Comparison of ENCODE assay signal across 18 mouse cellular contexts in genomic region chr17:31902630-31903198, GRCm38 (mm10). TPM values are rescaled to one million over a fixed set of nuclear protein-coding genes. Genes with fewer than 3 reads are reported as not detected.
DNase-seq lines count a peak whose midpoint lies in the region; ATAC-seq and TF ChIP-seq lines count a peak whose summit lies in the region.
"Had no signal": no experiment of that assay in that cellular context is flagged by ENCODE, and none has a peak within 500 bp of the region (broad histone marks: within the 10 kb centered on the region; RNA-seq: fewer than 3 reads in every experiment).

No protein-coding gene starts in this region.

- no peaks in the 10 kb centered on the region for H3K36me3 ChIP-seq in heart, embryonic 13.5 days
- H3K36me3 ChIP-seq in stomach, postnatal 0 days (ENCODE audit: control insufficient read depth, insufficient read depth, low read length), result no peaks in the 10 kb centered on the region
- H3K36me3 ChIP-seq: embryonic facial prominence, embryonic 13.5 days; hindbrain, embryonic 10.5 days had no signal

- no peak overlapping the region for H3K4me3 ChIP-seq in heart, embryonic 13.5 days
- no peak overlapping the region for H3K4me3 ChIP-seq in lung, adult 2 months (replicated peaks; ENCODE audit: extremely low read depth, low read depth, low read length)
- H3K4me3 ChIP-seq in stomach, postnatal 0 days (ENCODE audit: low read depth, low read length), result no peak overlapping the region
- H3K4me3 ChIP-seq: embryonic facial prominence, embryonic 13.5 days; forebrain, embryonic 13.5 days; hindbrain, embryonic 10.5 days; megakaryocyte, embryonic 14.5 days had no signal

- WGBS in heart, embryonic 13.5 days, result 82% methylated on average over 3 of the region's 3 CpGs
- WGBS in lung, adult 2 months, result 78% methylated on average over 3 of the region's 3 CpGs
- WGBS in stomach, postnatal 0 days, result 53% methylated on average over 2 of the region's 3 CpGs

- H3K27ac ChIP-seq in heart, embryonic 13.5 days (replicated peaks), result no peak overlapping the region
- H3K27ac ChIP-seq in stomach, postnatal 0 days (replicated peaks), result no peak overlapping the region
- H3K27ac ChIP-seq: embryonic facial prominence, embryonic 13.5 days; forebrain, embryonic 13.5 days; hindbrain, embryonic 10.5 days; liver, embryonic 14.5 days had no signal

- ATAC-seq in heart, embryonic 13.5 days (ENCODE audit: extremely low read depth, insufficient number of reproducible peaks, low FRiP score, low TSS enrichment), result no peak
- peak; percentile 21; the same call in 1 of the 2 replicates for ATAC-seq in stomach, postnatal 0 days (ENCODE audit: low FRiP score, low TSS enrichment)
- ATAC-seq: forebrain, embryonic 13.5 days; midbrain, embryonic 16.5 days had no signal

- no peak for TF ChIP-seq CTCF in lung, adult 2 months (IDR thresholded peaks at IDR 0.05; ENCODE audit: insufficient read depth, low read length)
- TF ChIP-seq CTCF in stomach, postnatal 0 days (IDR thresholded peaks at IDR 0.05; ENCODE audit: low read depth), result no peak

- no peak for TF ChIP-seq EP300 in stomach, postnatal 0 days (optimal IDR thresholded peaks at IDR 0.05)

- H3K27me3 ChIP-seq in heart, embryonic 13.5 days (replicated peaks), result no peaks in the 10 kb centered on the region
- no peaks in the 10 kb centered on the region for H3K27me3 ChIP-seq in stomach, postnatal 0 days (ENCODE audit: control insufficient read depth, insufficient read depth, low read length)
- H3K27me3 ChIP-seq: embryonic facial prominence, embryonic 13.5 days; forebrain, embryonic 13.5 days had no signal

- H3K9me3 ChIP-seq in heart, embryonic 13.5 days, result no peaks in the 10 kb centered on the region
- H3K9me3 ChIP-seq in stomach, postnatal 0 days (ENCODE audit: control insufficient read depth, low read length), result no peaks in the 10 kb centered on the region
- H3K9me3 ChIP-seq: embryonic facial prominence, embryonic 13.5 days; forebrain, embryonic 13.5 days; hindbrain, embryonic 10.5 days; megakaryocyte, embryonic 14.5 days had no signal

- no peak overlapping the region for H3K4me2 ChIP-seq in heart, embryonic 13.5 days
- H3K4me2 ChIP-seq in stomach, postnatal 0 days (replicated peaks; ENCODE audit: low read depth), result no peak overlapping the region
- H3K4me2 ChIP-seq: embryonic facial prominence, embryonic 13.5 days; forebrain, embryonic 13.5 days had no signal

- no peak for TF ChIP-seq POLR2A in lung, adult 2 months (IDR thresholded peaks at IDR 0.05; ENCODE audit: borderline replicate concordance, extremely low read depth, low read depth, low read length)

- no peak for DNase-seq in heart, postnatal 4 days
- peak; percentile 42 for DNase-seq in lung, adult 2 months
- no peak for DNase-seq in lung, postnatal 14 days
- DNase-seq in urinary bladder, postnatal 10 days (ENCODE audit: low spot score), result peak; percentile 8
- DNase-seq in urinary bladder, postnatal 14 days (ENCODE audit: low spot score), result no peak
- no peak for DNase-seq in stomach, postnatal 0 days (ENCODE audit: low spot score)
- no peak for DNase-seq in cerebellum, postnatal 25 days
- DNase-seq: cerebellum, adult 11 months; layer of hippocampus, postnatal 36 days; left cerebral cortex, postnatal 4 days; right cerebral cortex, postnatal 14 days had no signal

- H3K9ac ChIP-seq in heart, embryonic 13.5 days, result 0 out of 2 replicates have a peak overlapping the region, but pooled peaks have one; percentile 3
- H3K9ac ChIP-seq in stomach, postnatal 0 days (ENCODE audit: low read length), result no peak overlapping the region
- H3K9ac ChIP-seq: embryonic facial prominence, embryonic 13.5 days; forebrain, embryonic 13.5 days; liver, embryonic 14.5 days had no signal

- H3K4me1 ChIP-seq in heart, embryonic 13.5 days, result peaks cover 20% of the 10 kb centered on the region
- peaks cover 19% of the 10 kb centered on the region for H3K4me1 ChIP-seq in lung, adult 2 months (ENCODE audit: control insufficient read depth, insufficient read depth, low read length)
- 0 out of 2 replicates have a peak, but pooled peaks cover 2% of the 10 kb centered on the region for H3K4me1 ChIP-seq in stomach, postnatal 0 days (replicated peaks; ENCODE audit: control insufficient read depth, insufficient read depth)
- H3K4me1 ChIP-seq: embryonic facial prominence, embryonic 13.5 days; forebrain, embryonic 13.5 days had no signal

RNA-seq across cellular contexts. Expression of gene Sik1, which starts 47.1 kb away (rescaled TPM):
- polyA plus RNA-seq in heart, embryonic 13.5 days (2015; fragmentation: Nextera tagmentation; extraction: Ambion mirVana), result 17.2 and 17.6 TPM in 2 replicates
- 10 to 100 TPM; 74.3 to 79.7 TPM for total RNA-seq in heart, postnatal 4 days (2021)
- polyA plus RNA-seq in lung, adult 2 months (2012; rRNA removed), result 60.5 and 87.9 TPM in 2 replicates
- 18.2 and 19.8 TPM in 2 replicates for polyA plus RNA-seq in stomach, postnatal 0 days (2015; fragmentation: Nextera tagmentation; extraction: Ambion mirVana)

Comparison
In these comparisons a context has a peak if more than half of its experiments do, and no peak if none do; other contexts are left out.
1. DNase-seq: peak in lung, adult 2 months (single experiment) and urinary bladder, postnatal 10 days (single experiment); none in heart, postnatal 4 days (single experiment), lung, postnatal 14 days (single experiment), urinary bladder, postnatal 14 days (single experiment), stomach, postnatal 0 days (single experiment) and cerebellum, postnatal 25 days (0 of 2).